In the genomic region with DNA sequence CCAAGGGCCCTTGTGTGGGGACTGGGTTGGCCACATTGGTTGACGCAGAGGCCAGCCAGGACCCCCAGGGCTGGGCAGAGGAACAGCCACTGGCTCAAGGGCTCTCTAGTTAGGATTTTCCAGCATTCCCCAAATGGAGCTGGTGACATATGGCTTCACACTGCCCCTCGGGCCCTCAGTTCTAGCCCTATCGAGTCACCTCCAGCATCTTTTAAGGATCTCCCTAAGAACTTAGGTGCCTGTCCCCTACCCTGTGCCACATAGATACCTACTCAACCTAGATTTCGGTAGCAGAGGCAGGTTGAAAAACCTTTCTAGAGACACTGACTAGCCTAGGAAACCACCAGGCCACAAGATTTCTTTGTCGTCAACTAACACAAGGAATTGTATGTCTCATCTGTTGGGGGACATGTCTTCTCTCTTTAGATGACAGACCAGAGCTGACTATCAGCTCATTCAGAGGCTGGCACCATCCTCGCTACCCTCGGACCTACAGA, we compare ENCODE assay signal across 10 mouse cellular contexts.
A peak's percentile ranks its signal among the peaks of the same experiment; 100 is the strongest.
DNase-seq lines count a peak whose midpoint lies in the region; ATAC-seq and TF ChIP-seq lines count a peak whose summit lies in the region.
"Had no signal": no experiment of that assay in that cellular context is flagged by ENCODE, and none has a peak within 500 bp of the region (broad histone marks: within the 10 kb centered on the region; RNA-seq: fewer than 3 reads in every experiment).

No protein-coding gene starts in this region.

- 81% methylated on average over 7 of the region's 7 CpGs for WGBS in heart, postnatal 0 days
- 88% methylated on average over 7 of the region's 7 CpGs for WGBS in heart, embryonic 10.5 days
- WGBS in lung, postnatal 0 days: 81% methylated on average over 7 of the region's 7 CpGs
- WGBS in embryonic facial prominence, embryonic 15.5 days: 86% methylated on average over 7 of the region's 7 CpGs
- 89% methylated on average over 7 of the region's 7 CpGs for WGBS in midbrain, postnatal 0 days

- peaks cover 15% of the 10 kb centered on the region for H3K4me1 ChIP-seq in heart, postnatal 0 days (ENCODE audit: control insufficient read depth, insufficient read depth)
- peaks cover 14% of the 10 kb centered on the region; the same call in 1 of the 2 replicates for H3K4me1 ChIP-seq in heart, embryonic 10.5 days
- peaks cover 11% of the 10 kb centered on the region; the same call in 1 of the 2 replicates for H3K4me1 ChIP-seq in lung, postnatal 0 days (ENCODE audit: insufficient read depth, low read depth, low read length)
- H3K4me1 ChIP-seq in embryonic facial prominence, embryonic 15.5 days: peaks cover 51% of the 10 kb centered on the region
- no peaks in the 10 kb centered on the region for H3K4me1 ChIP-seq in midbrain, postnatal 0 days (ENCODE audit: insufficient read depth, low read length)

- no peaks in the 10 kb centered on the region for H3K27me3 ChIP-seq in heart, postnatal 0 days (ENCODE audit: control insufficient read depth, insufficient read depth, low read length)
- peaks cover 16% of the 10 kb centered on the region; the same call in 1 of the 2 replicates for H3K27me3 ChIP-seq in heart, embryonic 10.5 days (ENCODE audit: insufficient read depth, poor library complexity, severe bottlenecking)
- H3K27me3 ChIP-seq in lung, postnatal 0 days (replicated peaks; ENCODE audit: insufficient read depth, low read length): no peaks in the 10 kb centered on the region
- no peaks in the 10 kb centered on the region; the same call in 1 of the 2 replicates for H3K27me3 ChIP-seq in embryonic facial prominence, embryonic 15.5 days
- H3K27me3 ChIP-seq in splenic B cell, adult 2 months (ENCODE audit: control insufficient read depth, insufficient read depth, low read length, poor library complexity, severe bottlenecking): no peaks in the 10 kb centered on the region
- no peaks in the 10 kb centered on the region for H3K27me3 ChIP-seq in midbrain, postnatal 0 days (ENCODE audit: insufficient read depth, low read length)

- peak overlapping the region; percentile 25; the same call in 1 of the 2 replicates for H3K4me3 ChIP-seq in heart, postnatal 0 days (ENCODE audit: low read depth, low read length)
- H3K4me3 ChIP-seq in heart, embryonic 10.5 days: no peak overlapping the region
- H3K4me3 ChIP-seq in lung, postnatal 0 days (ENCODE audit: low read depth, low read length): 0 out of 2 replicates have a peak overlapping the region, but pooled peaks have one; percentile 11
- H3K4me3 ChIP-seq in embryonic facial prominence, embryonic 15.5 days (replicated peaks): no peak overlapping the region
- H3K4me3 ChIP-seq in midbrain, postnatal 0 days (ENCODE audit: low read depth, low read length): no peak overlapping the region
- H3K4me3 ChIP-seq: erythroblast, embryonic 14.5 days; intestine, embryonic 15.5 days had no signal

- H3K9ac ChIP-seq in heart, postnatal 0 days (replicated peaks; ENCODE audit: low read depth, low read length): no peak overlapping the region
- H3K9ac ChIP-seq in lung, postnatal 0 days (replicated peaks; ENCODE audit: low read depth): no peak overlapping the region
- H3K9ac ChIP-seq in embryonic facial prominence, embryonic 15.5 days: no peak overlapping the region
- no peak overlapping the region for H3K9ac ChIP-seq in midbrain, postnatal 0 days (replicated peaks; ENCODE audit: low read length, poor library complexity, severe bottlenecking)
- H3K9ac ChIP-seq: intestine, embryonic 15.5 days had no signal

- no peaks in the 10 kb centered on the region for H3K9me3 ChIP-seq in heart, postnatal 0 days (replicated peaks; ENCODE audit: control insufficient read depth, low read length)
- no peaks in the 10 kb centered on the region for H3K9me3 ChIP-seq in heart, embryonic 10.5 days
- no peaks in the 10 kb centered on the region for H3K9me3 ChIP-seq in lung, postnatal 0 days (ENCODE audit: low read length)
- H3K9me3 ChIP-seq in embryonic facial prominence, embryonic 15.5 days (replicated peaks): no peaks in the 10 kb centered on the region
- no peaks in the 10 kb centered on the region for H3K9me3 ChIP-seq in midbrain, postnatal 0 days (ENCODE audit: low read length)
- H3K9me3 ChIP-seq: intestine, embryonic 15.5 days had no signal

- peak overlapping the region; percentile 85 for H3K27ac ChIP-seq in heart, postnatal 0 days (ENCODE audit: low read depth)
- no peak overlapping the region for H3K27ac ChIP-seq in heart, embryonic 10.5 days
- no peak overlapping the region; the same call in 1 of the 2 replicates for H3K27ac ChIP-seq in lung, postnatal 0 days (ENCODE audit: low read length)
- H3K27ac ChIP-seq in embryonic facial prominence, embryonic 15.5 days (replicated peaks): peak overlapping the region; percentile 80; the same call in 1 of the 2 replicates
- no peak overlapping the region for H3K27ac ChIP-seq in midbrain, postnatal 0 days (ENCODE audit: low read depth, low read length)

- no peak for TF ChIP-seq CTCF in heart, postnatal 0 days (IDR thresholded peaks at IDR 0.05; ENCODE audit: low read depth)
- no peak for TF ChIP-seq CTCF in lung, postnatal 0 days (IDR thresholded peaks at IDR 0.05)
- TF ChIP-seq CTCF in midbrain, postnatal 0 days (IDR thresholded peaks at IDR 0.05): no peak

- DNase-seq in heart, postnatal 0 days (ENCODE audit: low spot score): no peak
- DNase-seq in heart, embryonic 10.5 days (ENCODE audit: low spot score): no peak
- DNase-seq in lung, postnatal 0 days (ENCODE audit: low spot score): no peak
- no peak for DNase-seq in lung, postnatal 36 days
- peak; percentile 53 for DNase-seq in splenic B cell, adult 2 months (ENCODE audit: low read depth, low spot score)
- DNase-seq in midbrain, postnatal 0 days (ENCODE audit: low spot score): no peak
- DNase-seq in cerebellum, adult 9-11 months: no peak

- H3K36me3 ChIP-seq in heart, postnatal 0 days (replicated peaks; ENCODE audit: control insufficient read depth, insufficient read depth, low read length): no peaks in the 10 kb centered on the region
- H3K36me3 ChIP-seq in heart, embryonic 10.5 days: no peaks in the 10 kb centered on the region
- H3K36me3 ChIP-seq in lung, postnatal 0 days (ENCODE audit: insufficient read depth, low read length): no peaks in the 10 kb centered on the region
- no peaks in the 10 kb centered on the region for H3K36me3 ChIP-seq in embryonic facial prominence, embryonic 15.5 days
- H3K36me3 ChIP-seq in splenic B cell, adult 2 months (ENCODE audit: control insufficient read depth, insufficient read depth, low read length, poor library complexity, severe bottlenecking): peaks cover 3% of the 10 kb centered on the region; the same call in 1 of the 2 replicates
- peaks cover 12% of the 10 kb centered on the region for H3K36me3 ChIP-seq in midbrain, postnatal 0 days (ENCODE audit: insufficient read depth, low read length)
- H3K36me3 ChIP-seq: intestine, embryonic 15.5 days had no signal

- peak overlapping the region; percentile 48 for H3K4me2 ChIP-seq in heart, postnatal 0 days (ENCODE audit: low read depth, low read length)
- peak overlapping the region; percentile 48 for H3K4me2 ChIP-seq in lung, postnatal 0 days (replicated peaks; ENCODE audit: low read depth, low read length)
- peak overlapping the region; percentile 31; the same call in 1 of the 2 replicates for H3K4me2 ChIP-seq in embryonic facial prominence, embryonic 15.5 days (replicated peaks)
- H3K4me2 ChIP-seq in midbrain, postnatal 0 days (ENCODE audit: low read depth, low read length, poor library complexity, severe bottlenecking): no peak overlapping the region; the same call in 1 of the 2 replicates

- TF ChIP-seq EP300 in heart, postnatal 0 days (IDR thresholded peaks at IDR 0.05; ENCODE audit: low read depth): no peak
- no peak for TF ChIP-seq EP300 in lung, postnatal 0 days (IDR thresholded peaks at IDR 0.05)

- no peak for ATAC-seq in heart, postnatal 0 days (ENCODE audit: insufficient read depth, low read depth)
- no peak for ATAC-seq in lung, postnatal 0 days
- ATAC-seq in embryonic facial prominence, embryonic 15.5 days (ENCODE audit: insufficient number of reproducible peaks, low FRiP score, low TSS enrichment, low read depth): no peak
- no peak for ATAC-seq in midbrain, postnatal 0 days (ENCODE audit: low FRiP score)

Comparison
In these comparisons a context has a peak if more than half of its experiments do, and no peak if none do; other contexts are left out.
1. H3K27ac ChIP-seq: peak in heart, postnatal 0 days (single experiment) and embryonic facial prominence, embryonic 15.5 days (single experiment); none in heart, embryonic 10.5 days (single experiment), lung, postnatal 0 days (single experiment) and midbrain, postnatal 0 days (single experiment).
2. H3K4me3 ChIP-seq: peak in heart, postnatal 0 days (single experiment) and lung, postnatal 0 days (single experiment); none in heart, embryonic 10.5 days (single experiment), embryonic facial prominence, embryonic 15.5 days (single experiment) and midbrain, postnatal 0 days (single experiment).